Mouse (Mus musculus) kidney, postnatal 10 days (tissue): ENCODE results near the gene Tbx15.

Source experiments
- DNase-seq: peaks from one replicate; pipeline ENCODE4 v3.0.0; 2021; ENCODE audit warnings: mixed read lengths

The Tbx15 gene

GRCm38 (mm10) chr3:99240213-99240720, at the start of gene Tbx15:
Gene Tbx15, plus strand, starts transcription at chr3:99240381.
- DNase-seq: no peak

GRCm38 (mm10) chr3:99193576-99193975, 46.6 kb upstream of the Tbx15 start:
- no peak for DNase-seq

GRCm38 (mm10) chr3:99203331-99203730, 36.9 kb upstream of the Tbx15 start:
- no peak for DNase-seq

- no peak for DNase-seq
Measured at GRCm38 (mm10) chr3:99208416-99208815, 31.8 kb upstream of the Tbx15 start.

GRCm38 (mm10) chr3:99211105-99211698, 29.0 kb upstream of the Tbx15 start:
- DNase-seq: no peak

- DNase-seq: no peak
Measured at GRCm38 (mm10) chr3:99227807-99228206, 12.4 kb upstream of the Tbx15 start.

GRCm38 (mm10) chr3:99233393-99234318, 6.5 kb upstream of the Tbx15 start:
- peak; percentile 70 for DNase-seq

- no peak for DNase-seq
Measured at GRCm38 (mm10) chr3:99234319-99234869, 5.8 kb upstream of the Tbx15 start.

- no peak for DNase-seq
Measured at GRCm38 (mm10) chr3:99235116-99235803, 4.9 kb upstream of the Tbx15 start.

- no peak for DNase-seq
Measured at GRCm38 (mm10) chr3:99235804-99236755, 4.1 kb upstream of the Tbx15 start.

GRCm38 (mm10) chr3:99238691-99239090, 1.5 kb upstream of the Tbx15 start:
- DNase-seq: no peak

- DNase-seq: no peak
Measured at GRCm38 (mm10) chr3:99239301-99240045, 708 bp upstream of the Tbx15 start.

- DNase-seq: no peak
Measured at GRCm38 (mm10) chr3:99240811-99241738, 894 bp downstream of the Tbx15 start.

GRCm38 (mm10) chr3:99242481-99242880, 2.3 kb downstream of the Tbx15 start:
- DNase-seq: no peak

GRCm38 (mm10) chr3:99245341-99245740, 5.2 kb downstream of the Tbx15 start:
- no peak for DNase-seq

- DNase-seq: no peak
Measured at GRCm38 (mm10) chr3:99246629-99247028, 6.4 kb downstream of the Tbx15 start.

GRCm38 (mm10) chr3:99247586-99247985, 7.4 kb downstream of the Tbx15 start:
- DNase-seq: no peak

- no peak for DNase-seq
Measured at GRCm38 (mm10) chr3:99247996-99248801, 8.0 kb downstream of the Tbx15 start.
